Mouse (Mus musculus) monocyte, adult 5-6 weeks (primary cell): Measurements from ENCODE around the gene Ccdc142. TPM values are rescaled to one million over a fixed set of nuclear protein-coding genes. Genes with fewer than 3 reads are reported as not detected.

Experiments used
- ATAC-seq: fragments of 153-309, 156-312 bp; replicated peaks from 2 replicates; pipeline ENCODE4 v1.8.0; 2017; ENCODE audit warnings: mild to moderate bottlenecking; ENCODE audit not compliant: low TSS enrichment, insufficient number of reproducible peaks, severe bottlenecking, poor library complexity, low FRiP score
- total RNA-seq: library from RNA; stranded (forward); fragments of 200-1000, 200-491, 200-594 nt; gene quantifications from 3 replicates; pipeline ENCODE4 v1.2.3, GENCODE M21; 2017

Ccdc142 gene
- total RNA-seq, 1 experiment from 2014 or later, result 0.48 TPM

GRCm38 (mm10) chr6:83115011-83115671 lies 13.7 kb downstream of the Ccdc142 start, which contains the start of gene Mogs:
Gene Mogs (plus strand): TSS chr6:83115496.
- peak; percentile 84 for ATAC-seq

GRCm38 (mm10) chr6:83115682-83116372 lies 14.4 kb downstream of the Ccdc142 start:
- ATAC-seq, result no peak

- ATAC-seq, result no peak
Observed at GRCm38 (mm10) chr6:83116373-83117164, 15.2 kb downstream of the Ccdc142 start.

- no peak for ATAC-seq
Observed at GRCm38 (mm10) chr6:83117165-83117438, 15.7 kb downstream of the Ccdc142 start.

GRCm38 (mm10) chr6:83117616-83118015 lies 16.2 kb downstream of the Ccdc142 start:
- no peak for ATAC-seq

GRCm38 (mm10) chr6:83118369-83118768 lies 17.0 kb downstream of the Ccdc142 start:
- ATAC-seq, result no peak

GRCm38 (mm10) chr6:83118825-83119733 lies 17.7 kb downstream of the Ccdc142 start:
- ATAC-seq, result no peak

GRCm38 (mm10) chr6:83119734-83120051 lies 18.3 kb downstream of the Ccdc142 start:
- no peak for ATAC-seq

GRCm38 (mm10) chr6:83120930-83121862 lies 19.8 kb downstream of the Ccdc142 start, which contains the start of gene Wbp1:
Gene Wbp1 (minus strand): TSS chr6:83121559.
- ATAC-seq, result peak; percentile 94

GRCm38 (mm10) chr6:83121863-83122710 lies 20.7 kb downstream of the Ccdc142 start:
- ATAC-seq, result no peak

- ATAC-seq, result no peak
Observed at GRCm38 (mm10) chr6:83122961-83123360, 21.6 kb downstream of the Ccdc142 start.

- peak; percentile 84 for ATAC-seq
Observed at GRCm38 (mm10) chr6:83124851-83125312, 23.5 kb downstream of the Ccdc142 start.

GRCm38 (mm10) chr6:83125331-83125730 lies 23.9 kb downstream of the Ccdc142 start, which contains the start of gene Ino80b:
Gene Ino80b (minus strand): TSS chr6:83125431.
- no peak for ATAC-seq

GRCm38 (mm10) chr6:83127419-83127818 lies 26.0 kb downstream of the Ccdc142 start:
- no peak for ATAC-seq

GRCm38 (mm10) chr6:83131469-83132034 lies 30.2 kb downstream of the Ccdc142 start:
- peak; percentile 81 for ATAC-seq

GRCm38 (mm10) chr6:83132176-83132919 lies 30.9 kb downstream of the Ccdc142 start:
- no peak for ATAC-seq
